Mouse (Mus musculus): ENCODE measurements around the gene Hic2.

DNA sequence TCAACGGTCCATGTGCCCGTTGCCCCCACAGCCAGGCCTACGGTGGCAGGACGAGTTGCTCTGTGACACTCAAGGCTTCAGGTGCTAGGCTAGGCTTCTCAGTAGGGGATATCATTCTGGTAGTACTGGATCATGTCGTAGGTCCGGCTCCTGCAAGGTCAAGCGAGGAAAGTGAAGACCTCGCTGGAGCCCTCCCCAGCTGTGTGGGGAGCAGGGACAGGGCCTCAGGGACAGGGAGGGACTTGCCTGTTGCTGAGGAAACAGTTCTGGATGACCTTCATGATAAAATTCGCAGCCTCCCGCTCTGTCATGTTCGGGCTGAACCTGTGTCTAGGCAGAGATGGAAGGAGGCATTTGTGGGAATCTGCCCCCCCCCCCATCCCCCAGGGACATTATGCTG is 47.1 kb downstream of the Hic2 start:
- no peak for TF ChIP-seq CTCF (IDR thresholded peaks at IDR 0.05; ENCODE audit: low read depth)
- TF ChIP-seq EP300 (optimal IDR thresholded peaks at IDR 0.05) = no peak
